Mouse (Mus musculus) brain, embryonic 14.5 days (tissue): ENCODE measurements around the gene Col28a1.

Experiments
- CTCF ChIP-seq: fragments of 200-500 bp; IDR thresholded peaks from 2 replicates; pipeline ENCODE4 v1.5.1; 2012; ENCODE audit warnings: inconsistent platforms, mild to moderate bottlenecking, moderate library complexity, borderline replicate concordance; ENCODE audit not compliant: insufficient read depth, insufficient read length; ENCODE audit errors: extremely low read depth
- POLR2A ChIP-seq: fragments of 200-500 bp; IDR thresholded peaks from 2 replicates; pipeline ENCODE4 v1.6.1; 2012; ENCODE audit warnings: mild to moderate bottlenecking, inconsistent platforms, borderline replicate concordance; ENCODE audit not compliant: poor library complexity, insufficient read depth, insufficient read length, severe bottlenecking; ENCODE audit errors: extremely low read depth

DNA sequence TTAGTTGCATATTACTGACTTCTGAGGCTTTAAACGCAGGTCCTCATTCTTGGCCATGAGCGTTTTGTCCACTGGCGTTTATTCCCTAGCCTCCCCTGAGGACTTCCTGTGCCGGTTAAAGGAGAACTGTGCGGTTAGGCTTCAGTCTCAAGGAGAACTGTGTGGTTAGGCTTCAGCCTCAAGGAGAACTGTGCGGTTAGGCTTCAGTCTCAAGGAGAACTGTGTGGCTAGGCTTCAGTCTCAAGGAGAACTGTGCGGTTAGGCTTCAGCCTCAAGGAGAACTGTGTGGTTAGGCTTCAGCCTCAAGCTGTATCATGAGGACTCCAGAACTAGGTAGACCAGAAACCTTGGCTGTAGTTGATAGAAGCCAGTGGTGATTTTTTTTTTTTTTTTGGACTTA is 229.7 kb downstream of the Col28a1 start:
- TF ChIP-seq CTCF: no peak
- no peak for TF ChIP-seq POLR2A
